Mouse (Mus musculus) induced T-regulatory cell, adult 2 months (primary cell): ENCODE measurements around the gene Znhit1.

Experiments
- DNase-seq: peaks from one replicate; pipeline ENCODE4 v3.0.0-alpha.2; 2012; ENCODE audit warnings: low read depth

The Znhit1 gene

GRCm38 (mm10) chr5:136987934-136988271, at the start of gene Znhit1:
Gene Znhit1, minus strand, starts transcription at chr5:136988021.
- no peak for DNase-seq

GRCm38 (mm10) chr5:137036211-137036610, 48.4 kb upstream of the Znhit1 start:
- DNase-seq, result no peak

- DNase-seq, result peak; percentile 93
Measured at GRCm38 (mm10) chr5:137032641-137033074, 44.8 kb upstream of the Znhit1 start.

GRCm38 (mm10) chr5:137032033-137032421, 44.2 kb upstream of the Znhit1 start:
- DNase-seq, result peak; percentile 63

- DNase-seq, result peak; percentile 36
Measured at GRCm38 (mm10) chr5:137031076-137032032, 43.5 kb upstream of the Znhit1 start.

GRCm38 (mm10) chr5:137030416-137030810, 42.6 kb upstream of the Znhit1 start:
- no peak for DNase-seq

- DNase-seq, result peak; percentile 97
Measured at GRCm38 (mm10) chr5:137029643-137030415, 42.0 kb upstream of the Znhit1 start.

GRCm38 (mm10) chr5:137029273-137029585, 41.4 kb upstream of the Znhit1 start:
- no peak for DNase-seq

GRCm38 (mm10) chr5:137028561-137029272, 40.9 kb upstream of the Znhit1 start:
- DNase-seq, result peak; percentile 16

- peak; percentile 12 for DNase-seq
Measured at GRCm38 (mm10) chr5:137026092-137026491, 38.3 kb upstream of the Znhit1 start, which contains the start of gene Vgf. Gene Vgf, plus strand, starts transcription at chr5:137026392.

GRCm38 (mm10) chr5:137025132-137025531, 37.3 kb upstream of the Znhit1 start:
- DNase-seq, result peak; percentile 88

GRCm38 (mm10) chr5:137024318-137024717, 36.5 kb upstream of the Znhit1 start:
- no peak for DNase-seq

- DNase-seq, result no peak
Measured at GRCm38 (mm10) chr5:137015913-137016312, 28.1 kb upstream of the Znhit1 start.

GRCm38 (mm10) chr5:137012401-137012950, 24.7 kb upstream of the Znhit1 start:
- DNase-seq, result no peak

GRCm38 (mm10) chr5:137009988-137010387, 22.2 kb upstream of the Znhit1 start:
- peak; percentile 58 for DNase-seq

GRCm38 (mm10) chr5:137007276-137007675, 19.5 kb upstream of the Znhit1 start:
- DNase-seq, result no peak

GRCm38 (mm10) chr5:137000612-137001011, 12.8 kb upstream of the Znhit1 start:
- DNase-seq, result no peak

- no peak for DNase-seq
Measured at GRCm38 (mm10) chr5:136999449-136999848, 11.6 kb upstream of the Znhit1 start.

GRCm38 (mm10) chr5:136989801-136990200, 2.0 kb upstream of the Znhit1 start:
- no peak for DNase-seq

GRCm38 (mm10) chr5:136988420-136988819, 599 bp upstream of the Znhit1 start:
- peak; percentile 13 for DNase-seq

GRCm38 (mm10) chr5:136987138-136987933, 485 bp downstream of the Znhit1 start:
- DNase-seq, result peak; percentile 70
